Mouse (Mus musculus): ENCODE measurements around the gene Gm13691.

GRCm38 (mm10) chr2:83940931-83941361 lies 49.4 kb upstream of the Gm13691 start, which contains the start of gene Zswim2:
- TF ChIP-seq CTCF (IDR thresholded peaks at IDR 0.05; ENCODE audit: low read depth), result no peak
- no peak for TF ChIP-seq EP300 (IDR thresholded peaks at IDR 0.05; ENCODE audit: low read depth)
